Mouse (Mus musculus) kidney, embryonic 15.5 days (tissue): ENCODE results near the gene Ctbs. TPM values are rescaled to one million over a fixed set of nuclear protein-coding genes. Genes with fewer than 3 reads are reported as not detected.

ENCODE experiments used
- ATAC-seq: fragments of 200-750 bp; cut with Nextera tagmentation; replicated peaks from 2 replicates; pipeline ENCODE4 v1.8.0; 2017; ENCODE audit warnings: moderate TSS enrichment; ENCODE audit not compliant: low FRiP score
- H3K27ac ChIP-seq: fragments of 300-500 bp; sonication (generic); 2 replicates; pipeline ENCODE4 v1.5.1; 2015; ENCODE audit warnings: mild to moderate bottlenecking, inconsistent platforms
- H3K27me3 ChIP-seq: fragments of 300-500 bp; sonication (generic); 2 replicates; pipeline ENCODE4 v1.6.1; 2015; ENCODE audit warnings: inconsistent platforms
- H3K36me3 ChIP-seq: fragments of 300-500 bp; sonication (generic); 2 replicates; pipeline ENCODE4 v1.6.1; 2015; ENCODE audit warnings: inconsistent platforms
- H3K4me1 ChIP-seq: fragments of 300-500 bp; sonication (generic); 2 replicates; pipeline ENCODE4 v1.6.1; 2015; ENCODE audit warnings: inconsistent platforms
- H3K4me2 ChIP-seq: fragments of 300-500 bp; sonication (generic); 2 replicates; pipeline ENCODE4 v1.6.1; 2015; ENCODE audit warnings: moderate library complexity, mild to moderate bottlenecking, inconsistent platforms
- H3K4me3 ChIP-seq: fragments of 300-500 bp; sonication (generic); replicated peaks from 2 replicates; pipeline ENCODE4 v1.5.1; 2015; ENCODE audit warnings: mild to moderate bottlenecking, inconsistent platforms
- H3K9ac ChIP-seq: fragments of 300-500 bp; sonication (generic); 2 replicates; pipeline ENCODE4 v1.6.1; 2015; ENCODE audit warnings: mild to moderate bottlenecking, inconsistent platforms
- H3K9me3 ChIP-seq: fragments of 300-500 bp; sonication (generic); replicated peaks from 2 replicates; pipeline ENCODE4 v1.6.1; 2016; ENCODE audit warnings: inconsistent platforms
- WGBS: fragments of 180-500 bp; shearing (Covaris S2); methylation state at CpG from one replicate; pipeline ENCODE4 v1.1.7; 2015; ENCODE audit warnings: mixed read lengths; 5-methylcytosine and 5-hydroxymethylcytosine counted together
- polyA plus RNA-seq: library from polyadenylated mRNA; unstranded; fragments of >200 nt; fragmentation: Nextera tagmentation; extraction: Ambion mirVana; gene quantifications from 2 replicates; pipeline ENCODE4 v1.2.1, GENCODE M21; 2015

The Ctbs gene
- polyA plus RNA-seq, 1 experiment from 2014 or later: 12.9 TPM

DNA sequence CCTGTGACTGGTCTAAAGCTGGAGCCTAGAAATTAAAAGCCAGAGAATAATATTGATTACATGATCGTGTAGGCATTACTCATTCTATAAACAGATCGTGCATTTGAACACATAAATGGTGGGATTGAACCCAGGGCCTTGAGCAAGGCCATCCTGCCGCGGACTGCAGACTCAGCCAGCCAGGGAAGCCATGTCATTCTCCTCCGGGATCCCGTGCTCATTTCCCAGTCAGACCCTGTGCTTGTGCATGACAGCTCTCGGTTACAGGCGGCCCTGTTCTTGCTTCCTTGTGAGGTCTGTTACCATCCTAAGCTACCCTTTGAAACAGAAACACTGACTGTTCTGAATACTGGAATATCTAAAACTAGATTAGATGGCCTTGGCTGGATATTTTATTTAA lies 14.9 kb upstream of the Ctbs start:
- Histone ChIP-seq H3K9ac (no peak overlapping the region), H3K9me3 (no peaks in the 10 kb centered on the region), H3K4me2 (no peak overlapping the region), H3K27me3 (no peaks in the 10 kb centered on the region), H3K4me1 (no peaks in the 10 kb centered on the region), H3K4me3 (no peak overlapping the region), H3K36me3 (peaks cover 88% of the 10 kb centered on the region), H3K27ac (no peak overlapping the region)
- 91% methylated on average over 8 of the region's 8 CpGs for WGBS
- no peak for ATAC-seq

DNA sequence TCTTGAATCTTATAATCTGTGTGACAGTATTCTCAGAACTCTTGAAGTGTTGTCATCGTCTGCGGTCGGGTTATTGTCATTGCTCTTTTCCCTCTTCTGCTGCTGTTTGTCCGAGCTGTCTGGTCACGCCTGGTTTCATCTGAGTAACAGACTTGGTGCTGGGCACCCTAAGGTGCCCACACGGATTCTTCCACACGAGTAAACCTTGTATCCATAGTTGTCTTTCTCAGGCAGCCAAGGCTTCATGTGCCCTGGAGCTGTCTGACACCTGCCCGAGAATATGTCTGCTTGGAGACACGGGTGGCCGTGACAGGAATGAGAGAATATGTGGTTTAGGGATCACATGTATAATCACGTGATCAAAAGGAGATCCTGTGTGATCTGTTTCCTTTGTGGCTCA lies 14.1 kb upstream of the Ctbs start:
- H3K4me2 ChIP-seq: no peak overlapping the region
- no peak overlapping the region for H3K9ac ChIP-seq
- H3K27ac ChIP-seq: no peak overlapping the region
- ATAC-seq: no peak
- no peak overlapping the region for H3K4me3 ChIP-seq
- H3K4me1 ChIP-seq: no peaks in the 10 kb centered on the region
- no peaks in the 10 kb centered on the region for H3K27me3 ChIP-seq
- WGBS: 90% methylated on average over 11 of the region's 11 CpGs
- H3K36me3 ChIP-seq: peaks cover 87% of the 10 kb centered on the region
- H3K9me3 ChIP-seq: no peaks in the 10 kb centered on the region

DNA sequence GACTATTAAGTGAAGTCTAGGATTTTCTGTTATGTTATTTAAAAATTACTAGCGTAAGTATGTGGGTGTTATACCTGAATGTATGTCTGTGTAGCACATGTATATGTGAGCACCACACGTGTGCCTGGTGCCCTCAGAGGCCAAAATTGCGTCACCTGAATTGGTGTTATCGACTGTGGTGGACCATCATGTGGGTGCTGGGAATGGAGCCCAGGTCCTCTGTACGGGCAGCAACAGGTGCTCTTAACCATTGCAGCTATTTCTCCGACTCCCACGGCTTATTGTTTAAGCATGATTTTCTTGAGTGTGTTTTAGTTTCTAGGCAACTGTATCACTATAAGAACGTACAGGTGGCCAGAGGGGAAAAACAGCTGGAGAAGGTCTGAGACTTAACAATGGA lies 13.5 kb upstream of the Ctbs start:
- Histone ChIP-seq H3K4me2 (no peak overlapping the region), H3K9ac (no peak overlapping the region), H3K36me3 (peaks cover 83% of the 10 kb centered on the region), H3K4me3 (no peak overlapping the region), H3K9me3 (no peaks in the 10 kb centered on the region), H3K27ac (no peak overlapping the region), H3K4me1 (no peaks in the 10 kb centered on the region), H3K27me3 (no peaks in the 10 kb centered on the region)
- no peak for ATAC-seq
- 92% methylated on average over 8 of the region's 8 CpGs for WGBS

DNA sequence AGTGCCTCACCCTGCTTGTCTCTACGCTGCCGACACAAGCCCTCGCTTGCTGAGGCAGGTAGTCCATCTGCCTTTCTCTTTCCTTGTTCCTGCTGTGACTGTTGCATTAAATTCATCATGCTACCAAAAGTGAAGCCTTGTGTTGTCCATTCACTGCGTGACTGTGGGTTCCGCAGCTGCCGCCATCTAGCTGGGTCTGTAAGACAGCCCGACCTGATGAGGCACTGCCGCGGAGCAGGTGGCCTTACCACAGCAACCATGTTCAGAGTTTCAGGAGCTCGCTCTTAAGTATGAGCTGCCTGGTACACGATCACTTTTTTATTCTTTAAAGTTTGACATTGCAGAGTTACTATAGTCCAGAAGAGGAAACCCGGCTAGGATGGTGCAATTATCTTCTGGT lies 9.6 kb upstream of the Ctbs start:
- no peaks in the 10 kb centered on the region for H3K9me3 ChIP-seq
- H3K4me3 ChIP-seq: no peak overlapping the region
- H3K4me2 ChIP-seq: no peak overlapping the region
- WGBS: 95% methylated on average over 12 of the region's 12 CpGs
- no peaks in the 10 kb centered on the region for H3K27me3 ChIP-seq
- peaks cover 50% of the 10 kb centered on the region for H3K36me3 ChIP-seq
- no peak overlapping the region for H3K9ac ChIP-seq
- no peak overlapping the region for H3K27ac ChIP-seq
- ATAC-seq: no peak
- H3K4me1 ChIP-seq: no peaks in the 10 kb centered on the region

DNA sequence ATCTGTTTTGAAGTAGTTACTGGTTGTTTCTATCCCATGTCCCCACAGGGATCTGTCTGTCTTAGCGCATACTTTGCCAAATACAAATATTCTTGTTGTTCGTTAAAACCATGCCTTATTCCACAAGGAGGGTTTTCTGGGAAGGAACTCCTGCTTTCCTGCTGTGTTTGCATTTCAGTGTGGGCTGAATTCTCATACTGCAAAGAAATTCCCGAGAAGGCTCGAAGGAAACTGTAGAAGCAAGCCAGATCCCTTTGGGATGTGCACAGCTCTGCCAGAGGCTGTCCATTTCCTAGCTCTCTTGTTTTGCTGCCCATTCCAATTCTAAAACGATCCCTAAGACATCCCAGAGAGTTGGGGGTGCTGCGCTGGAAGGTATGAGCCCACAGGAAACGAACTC lies 9.2 kb upstream of the Ctbs start:
- ATAC-seq: no peak
- H3K4me3 ChIP-seq: no peak overlapping the region
- H3K9me3 ChIP-seq: no peaks in the 10 kb centered on the region
- H3K27ac ChIP-seq: no peak overlapping the region
- WGBS: 91% methylated on average over 7 of the region's 7 CpGs
- peaks cover 47% of the 10 kb centered on the region for H3K36me3 ChIP-seq
- H3K4me1 ChIP-seq: no peaks in the 10 kb centered on the region
- H3K27me3 ChIP-seq: no peaks in the 10 kb centered on the region
- H3K4me2 ChIP-seq: no peak overlapping the region
- H3K9ac ChIP-seq: no peak overlapping the region

DNA sequence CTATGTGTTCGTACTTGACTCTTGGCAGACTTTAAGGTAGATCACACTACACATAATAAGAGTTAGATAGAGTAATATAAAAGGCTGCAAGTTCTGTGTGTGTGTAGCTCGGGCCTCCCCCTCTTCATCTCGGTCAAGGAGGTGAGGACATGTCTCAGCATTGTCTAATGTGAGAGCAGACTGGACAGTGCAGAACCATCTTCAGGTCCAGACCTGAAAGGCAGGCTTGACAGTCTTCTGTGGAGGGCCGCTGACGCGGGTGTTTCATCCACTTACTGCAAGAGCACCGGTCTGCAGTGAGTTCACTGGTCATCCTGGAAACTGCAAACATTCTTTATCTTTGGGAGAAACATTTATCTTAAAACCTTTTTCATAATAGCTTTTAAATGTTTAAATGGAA lies 7.1 kb upstream of the Ctbs start:
- Histone ChIP-seq H3K4me1 (no peaks in the 10 kb centered on the region), H3K27ac (no peak overlapping the region), H3K9ac (no peak overlapping the region), H3K4me3 (no peak overlapping the region), H3K36me3 (peaks cover 26% of the 10 kb centered on the region), H3K4me2 (no peak overlapping the region), H3K27me3 (no peaks in the 10 kb centered on the region), H3K9me3 (no peaks in the 10 kb centered on the region)
- no peak; the same call in 1 of the 2 replicates for ATAC-seq
- WGBS: 91% methylated on average over 7 of the region's 7 CpGs

DNA sequence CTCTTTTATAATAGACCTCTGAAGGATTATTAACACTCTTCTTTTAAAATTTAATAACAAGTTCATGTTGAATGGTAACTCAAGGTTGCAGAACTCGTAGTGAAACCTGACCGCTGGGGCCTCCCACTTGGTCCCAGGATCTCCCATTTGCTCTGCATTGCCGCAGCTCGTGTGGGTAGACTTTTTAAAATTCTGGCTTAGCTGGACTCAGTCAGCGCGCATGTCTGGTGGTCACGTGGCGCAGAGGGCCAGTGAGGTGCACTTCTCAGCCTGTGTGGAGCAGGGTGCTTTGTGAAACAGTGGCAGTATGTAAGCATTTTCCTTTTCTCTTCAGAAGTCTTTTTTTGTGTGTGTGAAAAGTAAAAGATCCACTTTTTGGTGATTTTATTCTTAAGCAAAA lies 6.7 kb upstream of the Ctbs start:
- H3K4me3 ChIP-seq: no peak overlapping the region
- peaks cover 23% of the 10 kb centered on the region for H3K36me3 ChIP-seq
- H3K9ac ChIP-seq: no peak overlapping the region
- H3K27me3 ChIP-seq: no peaks in the 10 kb centered on the region
- no peaks in the 10 kb centered on the region for H3K9me3 ChIP-seq
- no peak overlapping the region for H3K4me2 ChIP-seq
- H3K27ac ChIP-seq: 0 out of 2 replicates have a peak overlapping the region, but pooled peaks have one; percentile 39
- ATAC-seq: no peak
- 86% methylated on average over 8 of the region's 8 CpGs for WGBS
- H3K4me1 ChIP-seq: no peaks in the 10 kb centered on the region

GRCm38 (mm10) chr3:146443380-146443779 lies 6.2 kb upstream of the Ctbs start:
- H3K36me3 ChIP-seq: peaks cover 18% of the 10 kb centered on the region
- H3K4me2 ChIP-seq: no peak overlapping the region
- ATAC-seq: peak; percentile 74; the same call in 1 of the 2 replicates
- no peaks in the 10 kb centered on the region for H3K27me3 ChIP-seq
- H3K4me3 ChIP-seq: no peak overlapping the region
- WGBS: 89% methylated on average over 7 of the region's 7 CpGs
- H3K4me1 ChIP-seq: no peaks in the 10 kb centered on the region
- H3K27ac ChIP-seq: peak overlapping the region; percentile 39; the same call in 1 of the 2 replicates
- H3K9me3 ChIP-seq: no peaks in the 10 kb centered on the region
- H3K9ac ChIP-seq: no peak overlapping the region

DNA sequence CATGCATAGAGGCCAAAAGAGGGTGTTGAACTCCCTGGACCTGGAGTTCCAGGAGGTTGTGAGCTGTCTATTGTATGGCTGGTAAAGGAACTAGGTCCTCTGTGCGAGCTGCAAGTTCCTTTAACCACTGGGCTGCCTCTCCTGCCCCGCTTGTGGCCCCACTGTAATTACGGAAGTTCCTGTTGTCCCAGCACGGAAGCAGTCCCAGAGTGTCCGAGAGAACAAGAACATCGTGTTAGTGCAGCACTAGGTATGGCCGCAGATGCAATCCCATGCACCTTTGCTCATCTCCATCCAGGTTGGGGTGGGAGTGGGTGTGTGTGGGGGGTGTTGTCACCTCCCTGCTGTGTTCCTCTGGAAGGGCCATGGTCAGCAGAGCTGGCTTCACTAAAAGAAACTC lies 4.7 kb upstream of the Ctbs start:
- no peak overlapping the region for H3K4me3 ChIP-seq
- WGBS: 91% methylated on average over 7 of the region's 7 CpGs
- H3K4me1 ChIP-seq: peaks cover 5% of the 10 kb centered on the region
- peaks cover 12% of the 10 kb centered on the region for H3K36me3 ChIP-seq
- no peaks in the 10 kb centered on the region for H3K9me3 ChIP-seq
- H3K4me2 ChIP-seq: no peak overlapping the region
- ATAC-seq: no peak
- no peaks in the 10 kb centered on the region for H3K27me3 ChIP-seq
- H3K27ac ChIP-seq: no peak overlapping the region
- no peak overlapping the region for H3K9ac ChIP-seq

DNA sequence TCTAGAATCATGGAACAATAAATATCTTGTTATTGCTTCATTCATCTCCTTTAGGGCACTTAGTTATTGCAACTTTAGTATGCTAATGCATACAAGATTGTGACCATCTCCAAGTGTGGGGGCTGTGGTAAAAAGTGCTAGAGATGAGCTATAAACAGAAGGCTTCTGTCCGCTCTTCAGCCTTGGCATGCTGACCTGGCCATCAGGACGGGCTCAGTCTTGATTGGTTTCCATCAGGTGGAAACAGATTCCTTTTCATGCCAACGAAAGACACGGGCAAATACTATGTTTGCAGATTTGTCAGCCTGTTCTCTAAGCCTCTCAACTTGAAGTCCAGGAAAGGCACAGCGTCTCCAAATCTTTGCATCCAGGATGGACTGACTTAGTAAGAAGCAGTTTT lies 2.4 kb upstream of the Ctbs start:
- Histone ChIP-seq H3K4me1 (peaks cover 16% of the 10 kb centered on the region), H3K36me3 (0 out of 2 replicates have a peak, but pooled peaks cover 4% of the 10 kb centered on the region), H3K9me3 (no peaks in the 10 kb centered on the region), H3K9ac (no peak overlapping the region), H3K4me3 (no peak overlapping the region), H3K27ac (no peak overlapping the region), H3K27me3 (no peaks in the 10 kb centered on the region), H3K4me2 (no peak overlapping the region)
- no peak for ATAC-seq
- 87% methylated on average over 5 of the region's 5 CpGs for WGBS

DNA sequence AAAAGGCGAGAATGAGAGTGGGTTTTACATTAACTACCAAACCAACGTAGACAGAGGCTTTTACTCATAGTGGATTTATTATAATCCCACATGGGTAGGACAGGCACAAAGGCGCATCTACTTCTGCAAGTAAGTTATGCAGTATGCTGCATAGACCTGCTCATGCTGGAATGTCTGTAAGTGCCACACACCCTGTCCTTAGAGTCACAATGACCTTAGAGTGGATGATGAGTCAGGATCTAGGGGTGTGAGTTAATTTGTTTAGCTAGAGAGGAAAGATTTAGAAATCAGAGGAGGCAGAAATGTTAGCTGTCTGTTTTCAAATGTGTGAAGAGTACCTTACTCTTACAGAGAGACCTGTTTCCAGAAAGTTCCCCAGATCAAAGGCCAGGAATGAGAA lies 2.0 kb upstream of the Ctbs start:
- 79% methylated on average over 3 of the region's 3 CpGs for WGBS
- no peak for ATAC-seq
- Histone ChIP-seq H3K4me2 (no peak overlapping the region), H3K27me3 (no peaks in the 10 kb centered on the region), H3K4me1 (peaks cover 16% of the 10 kb centered on the region), H3K36me3 (0 out of 2 replicates have a peak, but pooled peaks cover 4% of the 10 kb centered on the region), H3K27ac (no peak overlapping the region), H3K9ac (no peak overlapping the region), H3K4me3 (no peak overlapping the region), H3K9me3 (no peaks in the 10 kb centered on the region)

DNA sequence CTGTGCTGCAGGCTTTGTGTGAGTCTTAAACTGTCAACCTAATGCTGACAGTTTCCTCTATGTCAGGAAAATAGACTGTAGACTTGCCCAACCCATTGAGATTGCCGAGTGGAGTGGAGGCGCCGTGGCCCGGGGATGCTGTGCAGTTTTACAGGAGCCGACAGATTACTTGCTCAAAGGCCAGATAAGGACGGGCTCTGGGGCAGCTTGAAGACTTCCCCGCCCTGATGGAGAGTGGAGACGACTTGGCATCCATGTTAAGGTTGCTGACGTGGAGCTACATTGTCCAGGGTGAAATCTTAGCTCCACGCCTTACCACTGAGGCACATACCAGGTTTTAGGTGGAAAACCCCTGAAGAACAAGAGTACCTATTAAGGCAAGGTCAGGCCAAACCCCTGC lies 1.2 kb upstream of the Ctbs start:
- H3K9me3 ChIP-seq: no peaks in the 10 kb centered on the region
- H3K27me3 ChIP-seq: no peaks in the 10 kb centered on the region
- no peak for ATAC-seq
- WGBS: 90% methylated on average over 10 of the region's 10 CpGs
- H3K4me1 ChIP-seq: peaks cover 16% of the 10 kb centered on the region
- H3K4me2 ChIP-seq: no peak overlapping the region
- no peak overlapping the region for H3K4me3 ChIP-seq
- no peak overlapping the region for H3K27ac ChIP-seq
- no peaks in the 10 kb centered on the region for H3K36me3 ChIP-seq
- no peak overlapping the region for H3K9ac ChIP-seq

DNA sequence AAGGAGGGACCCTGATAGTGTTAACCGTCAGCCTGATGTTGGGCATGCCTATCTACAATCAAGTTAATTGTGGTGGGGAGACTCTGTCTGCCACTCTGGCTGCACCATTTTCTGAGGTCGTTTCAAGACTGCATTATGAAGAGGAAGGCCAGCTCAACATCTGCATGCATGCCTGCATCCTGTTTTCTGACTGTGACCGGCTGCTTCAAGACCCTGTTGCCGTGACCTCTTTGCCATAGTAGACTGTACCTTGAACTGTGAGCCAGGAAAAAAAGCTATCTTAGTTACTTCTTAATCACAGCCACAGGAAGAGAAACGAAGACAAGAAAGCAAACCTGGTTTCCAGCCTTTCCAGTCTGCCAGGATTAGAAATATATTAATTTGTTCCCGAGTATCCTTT lies 626 bp upstream of the Ctbs start:
- Histone ChIP-seq H3K36me3 (no peaks in the 10 kb centered on the region), H3K9ac (no peak overlapping the region), H3K9me3 (no peaks in the 10 kb centered on the region), H3K4me2 (no peak overlapping the region), H3K4me1 (peaks cover 16% of the 10 kb centered on the region), H3K27me3 (no peaks in the 10 kb centered on the region), H3K4me3 (no peak overlapping the region), H3K27ac (no peak overlapping the region)
- WGBS: 66% methylated on average over 6 of the region's 6 CpGs
- ATAC-seq: no peak
